Mouse (Mus musculus) layer of hippocampus, postnatal 10 days (tissue): ENCODE measurements around the gene Atp8a1. TPM values are rescaled to one million over a fixed set of nuclear protein-coding genes. Genes with fewer than 3 reads are reported as not detected.
"Not testable (repeated sequence)": the region's sequence is repeated elsewhere in the genome, so short reads cannot be mapped to it uniquely, and the experiment has no call there.

ENCODE experiments used
- DNase-seq, 2 experiments: peaks; one replicate each; pipeline ENCODE4 v3.0.0; 2021; ENCODE audit warnings: low spot score in 2 of 2
- total RNA-seq, 2 experiments: library from RNA; stranded (reverse); gene quantifications; 2 replicates each; pipeline ENCODE4 v1.2.3; 2021

Atp8a1 gene
- total RNA-seq, 2 experiments from 2014 or later, result 130 to 147 TPM

- no peak for DNase-seq
Measured at GRCm38 (mm10) chr5:67828356-67828755, 18.9 kb downstream of the Atp8a1 start.

GRCm38 (mm10) chr5:67826935-67827334 is 20.3 kb downstream of the Atp8a1 start:
- no peak for DNase-seq

- no peak for DNase-seq
Measured at GRCm38 (mm10) chr5:67826278-67826677, 21.0 kb downstream of the Atp8a1 start.

- no peak for DNase-seq
Measured at GRCm38 (mm10) chr5:67824600-67824999, 22.6 kb downstream of the Atp8a1 start.

- DNase-seq, result no peak
Measured at GRCm38 (mm10) chr5:67823771-67824170, 23.5 kb downstream of the Atp8a1 start.

- no peak for DNase-seq
Measured at GRCm38 (mm10) chr5:67822619-67823018, 24.6 kb downstream of the Atp8a1 start.

- no peak for DNase-seq
Measured at GRCm38 (mm10) chr5:67821987-67822401, 25.2 kb downstream of the Atp8a1 start.

- no peak for DNase-seq
Measured at GRCm38 (mm10) chr5:67821185-67821584, 26.0 kb downstream of the Atp8a1 start.

- DNase-seq, result no peak
Measured at GRCm38 (mm10) chr5:67819451-67819850, 27.8 kb downstream of the Atp8a1 start.

- DNase-seq, result no peak
Measured at GRCm38 (mm10) chr5:67815572-67816325, 31.5 kb downstream of the Atp8a1 start.

GRCm38 (mm10) chr5:67815060-67815459 is 32.2 kb downstream of the Atp8a1 start:
- DNase-seq, result not testable (repeated sequence)

- no peak for DNase-seq
Measured at GRCm38 (mm10) chr5:67814437-67814965, 32.7 kb downstream of the Atp8a1 start.

GRCm38 (mm10) chr5:67813334-67813733 is 33.9 kb downstream of the Atp8a1 start:
- DNase-seq, result no peak

- DNase-seq, result no peak
Measured at GRCm38 (mm10) chr5:67802174-67803030, 44.8 kb downstream of the Atp8a1 start.

GRCm38 (mm10) chr5:67800801-67801200 is 46.4 kb downstream of the Atp8a1 start:
- no peak for DNase-seq

- DNase-seq, result no peak
Measured at GRCm38 (mm10) chr5:67799785-67800184, 47.4 kb downstream of the Atp8a1 start.

- DNase-seq, result no peak
Measured at GRCm38 (mm10) chr5:67798348-67798747, 48.9 kb downstream of the Atp8a1 start.

- DNase-seq, result no peak
Measured at GRCm38 (mm10) chr5:67797006-67797958, 50.0 kb downstream of the Atp8a1 start.

- DNase-seq, result no peak
Measured at GRCm38 (mm10) chr5:67794129-67794800, 53.0 kb downstream of the Atp8a1 start.

- no peak for DNase-seq
Measured at GRCm38 (mm10) chr5:67782775-67783174, 64.5 kb downstream of the Atp8a1 start.
